Mouse (Mus musculus): ENCODE results near the gene Tirap. TPM values are rescaled to one million over a fixed set of nuclear protein-coding genes. Genes with fewer than 3 reads are reported as not detected.

The Tirap gene
- polyA plus RNA-seq (2017; shearing (Covaris generic)) = 1 to 10 TPM; 3.8 to 4.5 (median 4.5) TPM

GRCm38 (mm10) chr9:35199772-35200471 is at the start of gene Tirap, which contains the start of gene Srpr:
TSS of gene Tirap (minus strand) at chr9:35200291.
TSS of gene Srpr (plus strand) at chr9:35200175.
- ATAC-seq = peak; percentile 76

GRCm38 (mm10) chr9:35249476-35249875 is 49.4 kb upstream of the Tirap start:
- ATAC-seq = no peak

- ATAC-seq = no peak
These were observed 47.3 kb upstream of the Tirap start for GRCm38 (mm10) chr9:35247405-35247804.

- ATAC-seq = no peak
These were observed 39.6 kb upstream of the Tirap start for GRCm38 (mm10) chr9:35239734-35240133.

GRCm38 (mm10) chr9:35238915-35239571 is 39.0 kb upstream of the Tirap start:
- no peak for ATAC-seq

GRCm38 (mm10) chr9:35238371-35238770 is 38.3 kb upstream of the Tirap start:
- ATAC-seq = no peak

- no peak for ATAC-seq
These were observed 35.9 kb upstream of the Tirap start for GRCm38 (mm10) chr9:35235996-35236395.

- ATAC-seq = no peak
These were observed 28.6 kb upstream of the Tirap start for GRCm38 (mm10) chr9:35228671-35229070.

GRCm38 (mm10) chr9:35223466-35223865 is 23.4 kb upstream of the Tirap start:
- ATAC-seq = no peak

- ATAC-seq = no peak
These were observed 17.9 kb upstream of the Tirap start for GRCm38 (mm10) chr9:35217963-35218362.

GRCm38 (mm10) chr9:35211573-35212511 is 11.8 kb upstream of the Tirap start:
- peak; percentile 14 for ATAC-seq

GRCm38 (mm10) chr9:35210542-35211474 is 10.7 kb upstream of the Tirap start, which contains the start of gene Foxred1:
TSS of gene Foxred1 (minus strand) at chr9:35211055.
- peak; percentile 96 for ATAC-seq

GRCm38 (mm10) chr9:35204421-35204820 is 4.3 kb upstream of the Tirap start:
- ATAC-seq = no peak

GRCm38 (mm10) chr9:35203536-35203935 is 3.4 kb upstream of the Tirap start:
- no peak for ATAC-seq

- ATAC-seq = no peak
These were observed 504 bp upstream of the Tirap start for GRCm38 (mm10) chr9:35200529-35201060.

GRCm38 (mm10) chr9:35198945-35199771 is 933 bp downstream of the Tirap start:
- peak; percentile 19 for ATAC-seq

- no peak for ATAC-seq
These were observed 1.7 kb downstream of the Tirap start for GRCm38 (mm10) chr9:35198351-35198750.

- no peak for ATAC-seq
These were observed 2.5 kb downstream of the Tirap start for GRCm38 (mm10) chr9:35197625-35198024.

GRCm38 (mm10) chr9:35194048-35194447 is 6.0 kb downstream of the Tirap start:
- no peak for ATAC-seq

GRCm38 (mm10) chr9:35192983-35193542 is 7.0 kb downstream of the Tirap start:
- ATAC-seq = no peak

Measured in inflammation-experienced regulatory T-cells, adult 6 months (primary cell).